Mouse (Mus musculus): ENCODE measurements around the gene Gm9844. TPM values are rescaled to one million over a fixed set of nuclear protein-coding genes. Genes with fewer than 3 reads are reported as not detected.

Gene Gm9844
- polyA plus RNA-seq, 2 experiments: 1.3 to 1.5 TPM

GRCm38 (mm10) chr7:24902264-24902629, 40.2 kb downstream of the Gm9844 start:
- H3K9ac ChIP-seq (replicated peaks): peak overlapping the region; percentile 80

GRCm38 (mm10) chr7:24902630-24903443, 40.8 kb downstream of the Gm9844 start, which contains the start of gene Arhgef1:
Gene Arhgef1, plus strand, starts transcription at chr7:24902912.
- DNase-seq (ENCODE audit: low read depth in 3 of 3, low spot score in 3 of 3) (peak; percentile 52 to 66 (median 56)), ATAC-seq (ENCODE audit: insufficient read depth) (peak; percentile 62)
- H3K9me3 ChIP-seq (ENCODE audit: control insufficient read depth, low read length): no peaks in the 10 kb centered on the region
- 2% methylated on average over 65 of the region's 68 CpGs for WGBS (ENCODE audit: insufficient replicate concordance)
- peak within 1 kb of the TSS; percentile 74 to 81 for H3K4me3 ChIP-seq (ENCODE audit: insufficient read depth in 1 of 2, low read depth in 2 of 2, low read length in 2 of 2)
- H3K9ac ChIP-seq (replicated peaks): peak within 1 kb of the TSS; percentile 80
- H3K36me3 ChIP-seq (replicated peaks; ENCODE audit: control insufficient read depth, insufficient read depth, low read depth): no peaks in the 10 kb centered on the region
- no peaks in the 10 kb centered on the region for H3K27me3 ChIP-seq (ENCODE audit: control insufficient read depth, insufficient read depth, low read length)
- H3K4me2 ChIP-seq (ENCODE audit: low read depth): peak within 1 kb of the TSS; percentile 87
- TF ChIP-seq EP300 (IDR thresholded peaks at IDR 0.05; ENCODE audit: low read depth) (no peak), CTCF (IDR thresholded peaks at IDR 0.05; ENCODE audit: low read depth) (no peak)
- H3K4me1 ChIP-seq (replicated peaks; ENCODE audit: control insufficient read depth in 2 of 2, insufficient read depth in 2 of 2, low read length in 1 of 2): peaks cover 23 to 39% of the 10 kb centered on the region in 2 experiments
- peak within 1 kb of the TSS; percentile 91 for H3K27ac ChIP-seq

More at GRCm38 (mm10) chr7:24902264-24902629, 40.2 kb downstream of the Gm9844 start:
- TF ChIP-seq EP300 (IDR thresholded peaks at IDR 0.05; ENCODE audit: low read depth) (no peak), CTCF (IDR thresholded peaks at IDR 0.05; ENCODE audit: low read depth) (no peak)
- H3K4me3 ChIP-seq (ENCODE audit: insufficient read depth in 1 of 2, low read depth in 2 of 2, low read length in 2 of 2): peak overlapping the region; percentile 74 to 81; a peak in 3 of 4 replicates
- WGBS (ENCODE audit: insufficient replicate concordance): 14% methylated on average over 2 of the region's 2 CpGs
- DNase-seq (ENCODE audit: low read depth in 3 of 3, low spot score in 3 of 3) (no peak), ATAC-seq (ENCODE audit: insufficient read depth) (no peak)
- H3K36me3 ChIP-seq (replicated peaks; ENCODE audit: control insufficient read depth, insufficient read depth, low read depth): no peaks in the 10 kb centered on the region
- H3K9me3 ChIP-seq (ENCODE audit: control insufficient read depth, low read length): no peaks in the 10 kb centered on the region
- peak overlapping the region; percentile 87 for H3K4me2 ChIP-seq (ENCODE audit: low read depth)
- H3K4me1 ChIP-seq (replicated peaks; ENCODE audit: control insufficient read depth in 2 of 2, insufficient read depth in 2 of 2, low read length in 1 of 2): peaks cover 23 to 39% of the 10 kb centered on the region in 2 experiments
- H3K27me3 ChIP-seq (ENCODE audit: control insufficient read depth, insufficient read depth, low read length): no peaks in the 10 kb centered on the region
- H3K27ac ChIP-seq: peak overlapping the region; percentile 91

GRCm38 (mm10) chr7:24903444-24903825, 41.4 kb downstream of the Gm9844 start:
- Histone ChIP-seq H3K4me1 (replicated peaks; ENCODE audit: control insufficient read depth in 2 of 2, insufficient read depth in 2 of 2, low read length in 1 of 2) (peaks cover 23 to 39% of the 10 kb centered on the region in 2 experiments), H3K36me3 (replicated peaks; ENCODE audit: control insufficient read depth, insufficient read depth, low read depth) (no peaks in the 10 kb centered on the region), H3K27me3 (ENCODE audit: control insufficient read depth, insufficient read depth, low read length) (no peaks in the 10 kb centered on the region), H3K4me3 (ENCODE audit: insufficient read depth in 1 of 2, low read depth in 2 of 2, low read length in 2 of 2) (peak overlapping the region; percentile 74 to 81), H3K9ac (replicated peaks) (peak overlapping the region; percentile 80), H3K9me3 (ENCODE audit: control insufficient read depth, low read length) (no peaks in the 10 kb centered on the region), H3K4me2 (ENCODE audit: low read depth) (peak overlapping the region; percentile 87), H3K27ac (peak overlapping the region; percentile 91)
- ATAC-seq (ENCODE audit: insufficient read depth): no peak
- 7% methylated on average over 10 of the region's 10 CpGs for WGBS (ENCODE audit: insufficient replicate concordance)
- no peak for DNase-seq (ENCODE audit: low read depth in 3 of 3, low spot score in 3 of 3)
- TF ChIP-seq EP300 (IDR thresholded peaks at IDR 0.05; ENCODE audit: low read depth) (no peak), CTCF (IDR thresholded peaks at IDR 0.05; ENCODE audit: low read depth) (no peak)

GRCm38 (mm10) chr7:24904070-24904483, 42.1 kb downstream of the Gm9844 start:
- Histone ChIP-seq H3K27me3 (ENCODE audit: control insufficient read depth, insufficient read depth, low read length) (no peaks in the 10 kb centered on the region), H3K9ac (replicated peaks) (peak overlapping the region; percentile 87), H3K4me2 (ENCODE audit: low read depth) (peak overlapping the region; percentile 87), H3K9me3 (ENCODE audit: control insufficient read depth, low read length) (no peaks in the 10 kb centered on the region), H3K27ac (peak overlapping the region; percentile 91), H3K36me3 (replicated peaks; ENCODE audit: control insufficient read depth, insufficient read depth, low read depth) (no peaks in the 10 kb centered on the region), H3K4me3 (ENCODE audit: insufficient read depth in 1 of 2, low read depth in 2 of 2, low read length in 2 of 2) (peak overlapping the region; percentile 74 to 87), H3K4me1 (replicated peaks; ENCODE audit: control insufficient read depth in 2 of 2, insufficient read depth in 2 of 2, low read length in 1 of 2) (peaks cover 23 to 39% of the 10 kb centered on the region in 2 experiments)
- peak; percentile 97 for DNase-seq (ENCODE audit: low read depth in 3 of 3, low spot score in 3 of 3)
- peak; percentile 93 for ATAC-seq (ENCODE audit: insufficient read depth)
- TF ChIP-seq CTCF (IDR thresholded peaks at IDR 0.05; ENCODE audit: low read depth) (peak; percentile 90), EP300 (IDR thresholded peaks at IDR 0.05; ENCODE audit: low read depth) (no peak)
- WGBS (ENCODE audit: insufficient replicate concordance): under 1% methylated on average over 30 of the region's 30 CpGs

GRCm38 (mm10) chr7:24904936-24905335, 42.9 kb downstream of the Gm9844 start:
- Histone ChIP-seq H3K4me2 (ENCODE audit: low read depth) (peak overlapping the region; percentile 87), H3K4me3 (ENCODE audit: insufficient read depth in 1 of 2, low read depth in 2 of 2, low read length in 2 of 2) (peak overlapping the region; percentile 74 to 87), H3K27ac (peak overlapping the region; percentile 84), H3K9ac (replicated peaks) (peak overlapping the region; percentile 87), H3K4me1 (replicated peaks; ENCODE audit: control insufficient read depth in 2 of 2, insufficient read depth in 2 of 2, low read length in 1 of 2) (peaks cover 23 to 39% of the 10 kb centered on the region in 2 experiments), H3K36me3 (replicated peaks; ENCODE audit: control insufficient read depth, insufficient read depth, low read depth) (no peaks in the 10 kb centered on the region), H3K27me3 (ENCODE audit: control insufficient read depth, insufficient read depth, low read length) (no peaks in the 10 kb centered on the region), H3K9me3 (ENCODE audit: control insufficient read depth, low read length) (no peaks in the 10 kb centered on the region)
- DNase-seq (ENCODE audit: low read depth in 3 of 3, low spot score in 3 of 3): peak; percentile 73 to 79 (median 73)
- ATAC-seq (ENCODE audit: insufficient read depth): 0 out of 2 replicates have a peak, but pooled peaks have one; percentile 12
- TF ChIP-seq CTCF (IDR thresholded peaks at IDR 0.05; ENCODE audit: low read depth): peak; percentile 96
- TF ChIP-seq EP300 (IDR thresholded peaks at IDR 0.05; ENCODE audit: low read depth): no peak
- WGBS (ENCODE audit: insufficient replicate concordance): 8% methylated on average over 3 of the region's 3 CpGs

Data from liver, embryonic 14.5 days (tissue).